Mouse (Mus musculus): ENCODE data around the gene Sh2d2a.

DNA sequence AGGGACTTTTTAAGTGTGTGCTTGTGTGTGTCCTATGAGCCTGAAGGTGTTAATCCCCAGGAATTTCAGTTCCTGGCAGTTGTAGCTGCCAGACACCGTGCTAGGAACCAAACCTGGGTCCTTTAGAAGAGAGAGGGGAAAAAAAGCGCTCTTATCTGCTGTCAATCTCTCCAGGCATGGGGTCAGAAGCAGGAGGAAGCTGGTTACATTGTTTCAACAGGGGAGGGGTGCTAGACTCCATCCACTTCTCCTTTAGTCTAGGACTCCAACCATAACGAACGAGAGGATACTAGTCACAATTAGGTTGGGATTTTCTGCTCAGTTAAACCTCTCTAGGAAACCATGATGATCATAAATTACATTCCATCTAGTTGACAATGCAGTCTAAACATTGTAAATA is 18.1 kb upstream of the Sh2d2a start:
- TF ChIP-seq POLR2A (IDR thresholded peaks at IDR 0.05; ENCODE audit: extremely low read depth, insufficient read depth, low read length) (no peak), CTCF (IDR thresholded peaks at IDR 0.05; ENCODE audit: extremely low read depth, insufficient read depth, low read length) (no peak)

Data from cortical plate, adult 2 months (tissue).